Mouse (Mus musculus): ENCODE measurements around the gene Rsad2. TPM values are rescaled to one million over a fixed set of nuclear protein-coding genes. Genes with fewer than 3 reads are reported as not detected.
"Not testable (repeated sequence)": the region's sequence is repeated elsewhere in the genome, so short reads cannot be mapped to it uniquely, and the experiment has no call there.

Gene Rsad2
- polyA plus RNA-seq (2012; rRNA removed): 2.9 TPM in 2 replicates

GRCm38 (mm10) chr12:26456028-26456698, at the start of gene Rsad2:
Rsad2 (minus strand) TSS chr12:26456452.
- H3K27me3 ChIP-seq (ENCODE audit: control insufficient read depth, insufficient read depth, low read length): no peaks in the 10 kb centered on the region
- H3K4me1 ChIP-seq (replicated peaks; ENCODE audit: control insufficient read depth, insufficient read depth, low read length): peaks cover 16% of the 10 kb centered on the region
- TF ChIP-seq POLR2A (IDR thresholded peaks at IDR 0.05; ENCODE audit: control insufficient read depth, extremely low read depth, insufficient read depth, low read length, poor library complexity) (no peak), CTCF (IDR thresholded peaks at IDR 0.05; ENCODE audit: borderline replicate concordance, control insufficient read depth, extremely low read depth, insufficient read depth, low read length, poor library complexity) (no peak)
- H3K27ac ChIP-seq (ENCODE audit: control insufficient read depth, insufficient read depth, low read length): peak within 1 kb of the TSS; percentile 9; the same call in 1 of the 2 replicates
- peak; percentile 86 for DNase-seq
- H3K4me3 ChIP-seq (ENCODE audit: control insufficient read depth, insufficient read depth, low read length): peak within 1 kb of the TSS; percentile 15
- H3K36me3 ChIP-seq (ENCODE audit: control insufficient read depth, insufficient read depth, low read length): no peaks in the 10 kb centered on the region
- WGBS: 13% methylated on average over 13 of the region's 13 CpGs

DNA sequence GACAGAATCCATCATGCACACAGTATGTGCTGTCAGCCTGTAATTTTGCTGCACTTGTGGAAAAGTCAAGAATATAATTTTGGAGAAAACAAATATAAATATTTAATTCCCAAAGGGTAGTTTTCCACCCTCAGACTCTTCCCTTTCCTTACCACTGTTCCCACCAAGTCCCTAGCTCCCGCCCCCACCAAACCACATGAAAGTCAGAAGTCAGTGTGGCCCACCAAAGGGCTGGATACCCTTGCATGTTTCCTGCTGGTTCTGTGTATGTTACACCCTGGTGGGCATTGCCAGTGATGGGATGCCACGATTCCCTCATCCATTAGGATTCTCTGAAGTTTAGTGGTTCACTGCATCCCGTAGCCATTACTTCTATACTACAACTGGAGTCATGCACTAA, 44.8 kb upstream of the Rsad2 start:
- Histone ChIP-seq H3K27ac (ENCODE audit: control insufficient read depth, insufficient read depth, low read length) (no peak overlapping the region), H3K27me3 (ENCODE audit: control insufficient read depth, insufficient read depth, low read length) (no peaks in the 10 kb centered on the region), H3K36me3 (ENCODE audit: control insufficient read depth, insufficient read depth, low read length) (no peaks in the 10 kb centered on the region), H3K4me3 (ENCODE audit: control insufficient read depth, insufficient read depth, low read length) (no peak overlapping the region), H3K4me1 (replicated peaks; ENCODE audit: control insufficient read depth, insufficient read depth, low read length) (no peaks in the 10 kb centered on the region)
- WGBS: 91% methylated on average over 3 of the region's 3 CpGs
- TF ChIP-seq POLR2A (IDR thresholded peaks at IDR 0.05; ENCODE audit: control insufficient read depth, extremely low read depth, insufficient read depth, low read length, poor library complexity) (no peak), CTCF (IDR thresholded peaks at IDR 0.05; ENCODE audit: borderline replicate concordance, control insufficient read depth, extremely low read depth, insufficient read depth, low read length, poor library complexity) (no peak)
- DNase-seq: no peak

- DNase-seq: no peak
- TF ChIP-seq POLR2A (IDR thresholded peaks at IDR 0.05; ENCODE audit: control insufficient read depth, extremely low read depth, insufficient read depth, low read length, poor library complexity) (no peak), CTCF (IDR thresholded peaks at IDR 0.05; ENCODE audit: borderline replicate concordance, control insufficient read depth, extremely low read depth, insufficient read depth, low read length, poor library complexity) (no peak)
Measured at GRCm38 (mm10) chr12:26489942-26490341, 33.7 kb upstream of the Rsad2 start.

DNA sequence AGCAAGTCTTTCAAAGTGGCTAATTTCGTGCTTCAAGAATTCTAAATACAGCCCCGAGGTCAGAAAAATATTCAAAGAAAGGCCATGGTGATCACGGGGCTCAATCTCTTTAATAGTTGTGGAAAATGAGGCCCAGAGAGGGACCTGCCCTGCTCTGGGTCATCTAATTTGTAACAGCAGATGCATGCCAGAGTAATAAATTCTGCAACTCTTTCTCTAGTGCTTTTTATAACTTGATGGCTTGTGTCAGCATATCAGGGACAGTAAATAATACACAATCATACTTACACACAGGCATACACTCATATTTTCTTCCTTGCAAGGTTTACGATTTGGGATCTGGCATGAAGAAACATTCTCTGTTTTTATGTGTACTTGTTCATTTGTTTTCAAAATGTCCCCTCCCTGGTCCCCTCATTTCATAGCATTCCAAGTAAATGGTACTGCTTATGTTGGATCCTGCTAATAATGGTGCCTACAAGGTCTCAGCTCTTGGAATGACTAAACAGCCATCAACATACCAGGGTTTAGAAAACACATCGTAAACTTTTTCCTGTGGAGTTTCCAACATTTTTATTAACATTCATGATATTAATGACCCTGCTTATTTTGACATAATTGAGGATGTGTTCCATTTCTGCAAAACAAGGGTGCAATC, 32.5 kb upstream of the Rsad2 start:
- DNase-seq: no peak
- no peak overlapping the region for H3K4me3 ChIP-seq (ENCODE audit: control insufficient read depth, insufficient read depth, low read length)
- H3K36me3 ChIP-seq (ENCODE audit: control insufficient read depth, insufficient read depth, low read length): no peaks in the 10 kb centered on the region
- H3K27ac ChIP-seq (ENCODE audit: control insufficient read depth, insufficient read depth, low read length): no peak overlapping the region
- TF ChIP-seq CTCF (IDR thresholded peaks at IDR 0.05; ENCODE audit: borderline replicate concordance, control insufficient read depth, extremely low read depth, insufficient read depth, low read length, poor library complexity): no peak
- no peak for TF ChIP-seq POLR2A (IDR thresholded peaks at IDR 0.05; ENCODE audit: control insufficient read depth, extremely low read depth, insufficient read depth, low read length, poor library complexity)
- H3K4me1 ChIP-seq (replicated peaks; ENCODE audit: control insufficient read depth, insufficient read depth, low read length): no peaks in the 10 kb centered on the region
- 83% methylated on average over 5 of the region's 5 CpGs for whole genome bisulfite sequencing
- no peaks in the 10 kb centered on the region for H3K27me3 ChIP-seq (ENCODE audit: control insufficient read depth, insufficient read depth, low read length)

More at GRCm38 (mm10) chr12:26489942-26490341, 33.7 kb upstream of the Rsad2 start:
- 94% methylated on average over 1 of the region's 1 CpGs for WGBS
- H3K36me3 ChIP-seq (ENCODE audit: control insufficient read depth, insufficient read depth, low read length): no peaks in the 10 kb centered on the region
- H3K27me3 ChIP-seq (ENCODE audit: control insufficient read depth, insufficient read depth, low read length): no peaks in the 10 kb centered on the region
- H3K4me1 ChIP-seq (replicated peaks; ENCODE audit: control insufficient read depth, insufficient read depth, low read length): no peaks in the 10 kb centered on the region
- no peak overlapping the region for H3K27ac ChIP-seq (ENCODE audit: control insufficient read depth, insufficient read depth, low read length)
- no peak overlapping the region for H3K4me3 ChIP-seq (ENCODE audit: control insufficient read depth, insufficient read depth, low read length)

DNA sequence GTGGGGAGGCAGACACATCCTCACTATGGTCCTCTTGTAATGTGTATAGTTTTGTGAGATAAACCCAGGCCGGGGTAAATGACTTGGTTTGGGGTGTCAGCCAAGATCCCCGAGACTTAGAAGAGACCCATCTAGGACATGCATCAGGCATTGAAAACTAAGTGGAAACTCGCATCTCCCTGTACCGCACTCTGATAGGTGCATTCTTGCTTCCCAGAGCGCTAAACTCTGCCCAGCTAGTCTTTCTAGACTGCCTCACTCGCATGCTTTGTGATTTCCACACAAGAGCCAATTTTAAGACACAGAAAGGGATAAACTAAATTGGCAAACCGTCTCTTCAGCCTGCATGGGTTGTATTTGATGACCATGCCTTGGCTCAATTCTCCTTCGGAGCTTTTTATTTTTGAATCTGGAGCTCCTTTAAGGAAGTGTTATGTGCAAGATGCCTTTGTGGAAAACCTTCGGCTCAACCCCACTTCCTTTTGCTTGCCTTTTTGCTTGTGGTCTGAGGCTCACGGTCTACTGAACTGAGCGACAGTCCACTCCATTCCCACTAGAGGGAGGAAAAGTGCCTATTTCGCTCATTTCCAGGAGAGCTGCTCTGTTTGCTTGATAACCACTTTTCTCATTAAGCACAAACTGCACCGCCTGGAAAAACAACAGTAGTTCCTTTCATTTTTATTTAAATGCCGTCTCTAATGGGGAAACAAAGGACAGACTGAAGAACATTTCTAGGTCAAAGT, 31.8 kb upstream of the Rsad2 start:
- WGBS: 45% methylated on average over 14 of the region's 14 CpGs

DNA sequence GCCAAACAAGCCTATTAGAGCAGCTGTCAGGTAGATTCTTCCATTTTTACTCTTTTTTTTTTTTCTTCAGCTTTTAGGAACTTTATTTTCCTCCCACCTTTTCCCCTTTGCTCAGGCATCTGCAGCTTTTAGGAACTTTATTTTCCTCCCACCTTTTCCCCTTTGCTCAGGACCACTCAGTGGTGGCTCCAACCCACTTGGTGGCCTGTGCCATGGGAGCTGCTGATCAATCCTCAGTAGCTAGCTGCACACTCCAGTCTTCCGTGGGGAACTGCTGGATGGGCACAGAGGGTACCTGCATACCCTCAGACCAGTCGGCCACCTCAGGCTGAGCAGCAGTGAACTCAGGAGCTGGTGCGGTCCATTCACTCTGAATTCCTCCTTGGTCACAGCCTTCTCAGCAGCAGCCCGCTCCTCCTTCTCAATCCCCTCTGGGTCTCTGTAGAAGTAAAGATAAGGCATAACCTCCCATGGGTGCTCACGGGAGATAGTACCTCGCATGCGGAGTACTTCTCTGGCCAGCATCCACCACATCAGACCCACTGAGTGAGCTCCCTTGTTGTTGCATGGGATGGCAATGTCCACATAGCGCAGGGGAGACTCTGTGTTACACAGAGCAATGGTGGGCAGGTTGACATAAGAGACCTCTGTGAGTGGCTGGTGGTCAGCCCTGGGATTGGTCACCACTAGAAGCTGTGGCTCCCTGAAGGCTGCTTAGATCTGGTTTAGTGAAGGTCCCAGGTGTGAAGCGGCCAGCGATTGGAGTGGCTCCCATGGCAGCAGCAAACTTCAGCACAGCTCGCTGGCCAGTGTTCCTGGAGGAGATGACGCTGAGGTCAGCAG, 29.7 kb upstream of the Rsad2 start:
- H3K27me3 ChIP-seq (ENCODE audit: control insufficient read depth, insufficient read depth, low read length); H3K4me1 ChIP-seq (replicated peaks; ENCODE audit: control insufficient read depth, insufficient read depth, low read length); H3K4me3 ChIP-seq (ENCODE audit: control insufficient read depth, insufficient read depth, low read length); DNase-seq; H3K27ac ChIP-seq (ENCODE audit: control insufficient read depth, insufficient read depth, low read length); H3K36me3 ChIP-seq (ENCODE audit: control insufficient read depth, insufficient read depth, low read length): not testable (repeated sequence)
- WGBS: 94% methylated on average over 12 of the region's 12 CpGs

More for the DNA sequence above, 31.8 kb upstream of the Rsad2 start:
- H3K4me3 ChIP-seq (ENCODE audit: control insufficient read depth, insufficient read depth, low read length): no peak overlapping the region
- no peaks in the 10 kb centered on the region for H3K27me3 ChIP-seq (ENCODE audit: control insufficient read depth, insufficient read depth, low read length)
- TF ChIP-seq CTCF (IDR thresholded peaks at IDR 0.05; ENCODE audit: borderline replicate concordance, control insufficient read depth, extremely low read depth, insufficient read depth, low read length, poor library complexity) (no peak), POLR2A (IDR thresholded peaks at IDR 0.05; ENCODE audit: control insufficient read depth, extremely low read depth, insufficient read depth, low read length, poor library complexity) (no peak)
- H3K27ac ChIP-seq (ENCODE audit: control insufficient read depth, insufficient read depth, low read length): no peak overlapping the region
- DNase-seq: no peak
- no peaks in the 10 kb centered on the region for H3K36me3 ChIP-seq (ENCODE audit: control insufficient read depth, insufficient read depth, low read length)
- H3K4me1 ChIP-seq (replicated peaks; ENCODE audit: control insufficient read depth, insufficient read depth, low read length): no peaks in the 10 kb centered on the region
